Mouse (Mus musculus) heart, embryonic 11.5 days (tissue): ENCODE measurements around the gene Fam122b. TPM values are rescaled to one million over a fixed set of nuclear protein-coding genes. Genes with fewer than 3 reads are reported as not detected.

Source experiments
- ATAC-seq: fragments of 200-750 bp; cut with Nextera tagmentation; replicated peaks from 2 replicates; pipeline ENCODE4 v1.8.0; 2017; ENCODE audit warnings: moderate library complexity; ENCODE audit not compliant: insufficient number of reproducible peaks, low FRiP score, low TSS enrichment
- H3K27ac ChIP-seq: fragments of 300-500 bp; sonication (generic); 2 replicates; pipeline ENCODE4 v1.5.1; 2014; ENCODE audit warnings: mild to moderate bottlenecking, low read depth, low read length
- H3K27me3 ChIP-seq: fragments of 300-500 bp; sonication (generic); 2 replicates; pipeline ENCODE4 v1.6.1; 2014; ENCODE audit warnings: mild to moderate bottlenecking, low read length, mixed read lengths; ENCODE audit not compliant: control insufficient read depth, insufficient read depth
- H3K36me3 ChIP-seq: fragments of 300-500 bp; sonication (generic); 2 replicates; pipeline ENCODE4 v1.6.1; 2014; ENCODE audit warnings: mild to moderate bottlenecking, low read length, moderate library complexity, mixed read lengths; ENCODE audit not compliant: control insufficient read depth, insufficient read depth
- H3K4me1 ChIP-seq: fragments of 300-500 bp; sonication (generic); 2 replicates; pipeline ENCODE4 v1.6.1; 2014; ENCODE audit warnings: low read length; ENCODE audit not compliant: control insufficient read depth, insufficient read depth
- H3K4me2 ChIP-seq: fragments of 300-500 bp; sonication (generic); 2 replicates; pipeline ENCODE4 v1.6.1; 2014; ENCODE audit warnings: mild to moderate bottlenecking, moderate library complexity
- H3K4me3 ChIP-seq: fragments of 300-500 bp; sonication (generic); 2 replicates; pipeline ENCODE4 v1.5.1; 2014; ENCODE audit warnings: low read depth, low read length
- H3K9ac ChIP-seq: fragments of 300-500 bp; sonication (generic); 2 replicates; pipeline ENCODE4 v1.6.1; 2014; ENCODE audit warnings: mild to moderate bottlenecking, low read depth, low read length, moderate library complexity
- H3K9me3 ChIP-seq: fragments of 300-500 bp; sonication (generic); replicated peaks from 2 replicates; pipeline ENCODE4 v1.6.1; 2016; ENCODE audit warnings: low read length; ENCODE audit not compliant: control insufficient read depth
- WGBS: fragments of 180-500 bp; shearing (Covaris S2); extraction: QIAGEN DNeasy Blood & Tissue Kit; methylation state at CpG from one replicate; pipeline ENCODE4 v1.1.7; 2014; ENCODE audit not compliant: insufficient replicate concordance; 5-methylcytosine and 5-hydroxymethylcytosine counted together
- polyA plus RNA-seq: library from polyadenylated mRNA; unstranded; fragments of >200 nt; fragmentation: Nextera tagmentation; extraction: Ambion mirVana; gene quantifications from 2 replicates; pipeline ENCODE4 v1.2.1, GENCODE M21; 2014

Gene Fam122b
- polyA plus RNA-seq, 1 experiment from 2014 or later, result 21.3 TPM

GRCm38 (mm10) chrX:53237971-53238370, 31.6 kb downstream of the Fam122b start:
- no peaks in the 10 kb centered on the region for H3K36me3 ChIP-seq
- no peak overlapping the region for H3K4me2 ChIP-seq
- no peaks in the 10 kb centered on the region for H3K9me3 ChIP-seq
- no peak overlapping the region for H3K9ac ChIP-seq
- H3K27ac ChIP-seq, result no peak overlapping the region
- H3K4me3 ChIP-seq, result no peak overlapping the region
- H3K4me1 ChIP-seq, result no peaks in the 10 kb centered on the region
- ATAC-seq, result no peak
- H3K27me3 ChIP-seq, result no peaks in the 10 kb centered on the region
- 14% methylated on average over 2 of the region's 2 CpGs for WGBS

- Histone ChIP-seq H3K27ac (no peak overlapping the region; the same call in 1 of the 2 replicates), H3K36me3 (no peaks in the 10 kb centered on the region), H3K27me3 (no peaks in the 10 kb centered on the region), H3K4me1 (no peaks in the 10 kb centered on the region), H3K4me2 (no peak overlapping the region), H3K9me3 (no peaks in the 10 kb centered on the region), H3K4me3 (no peak overlapping the region), H3K9ac (no peak overlapping the region)
- WGBS, result 45% methylated on average over 7 of the region's 7 CpGs
- no peak for ATAC-seq
These were observed 33.2 kb downstream of the Fam122b start for GRCm38 (mm10) chrX:53236404-53236803.

DNA sequence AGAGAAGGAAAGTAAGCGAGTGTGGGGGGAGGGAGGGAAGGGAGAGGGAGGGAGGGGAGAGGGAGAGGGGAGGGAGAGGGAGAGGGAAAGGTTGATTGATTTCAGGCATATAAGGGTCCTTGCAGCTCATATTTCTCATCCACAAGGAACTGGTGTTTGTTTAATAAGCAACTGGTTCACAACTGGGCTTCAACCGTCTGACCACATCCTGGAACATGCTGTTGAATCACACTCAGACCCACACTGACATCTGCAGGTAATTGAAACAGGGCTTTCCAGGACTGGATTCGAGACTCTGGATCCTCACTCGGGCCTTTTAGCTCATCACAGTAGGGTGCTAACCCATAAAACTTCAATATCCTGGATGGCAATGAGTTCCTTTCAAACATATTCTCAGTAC, 35.9 kb downstream of the Fam122b start:
- Histone ChIP-seq H3K9ac (no peak overlapping the region), H3K9me3 (no peaks in the 10 kb centered on the region), H3K4me1 (no peaks in the 10 kb centered on the region), H3K4me2 (no peak overlapping the region), H3K4me3 (no peak overlapping the region), H3K27me3 (no peaks in the 10 kb centered on the region), H3K36me3 (no peaks in the 10 kb centered on the region), H3K27ac (no peak overlapping the region)
- WGBS, result 33% methylated on average over 4 of the region's 4 CpGs
- no peak for ATAC-seq

DNA sequence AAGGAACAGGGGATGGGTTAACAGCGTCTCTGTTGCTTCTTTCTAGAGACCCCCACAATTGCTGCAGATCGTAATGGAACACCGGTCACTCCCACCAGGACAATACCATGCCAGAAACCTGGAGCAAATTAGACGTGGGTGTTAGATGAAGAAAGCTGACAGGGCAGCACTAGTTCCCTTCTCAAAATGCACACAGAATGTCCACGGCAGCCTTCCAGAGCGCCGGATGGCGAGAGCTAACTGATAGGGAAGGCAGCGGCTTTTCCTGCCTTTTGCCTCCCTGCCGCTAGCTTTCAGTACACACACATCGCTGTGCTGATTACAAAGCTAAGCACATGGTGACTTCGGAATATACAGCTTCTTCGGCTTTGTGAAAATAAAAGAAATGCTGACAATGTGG, 37.6 kb downstream of the Fam122b start:
- Histone ChIP-seq H3K9me3 (no peaks in the 10 kb centered on the region), H3K4me3 (no peak overlapping the region), H3K27me3 (no peaks in the 10 kb centered on the region), H3K9ac (peak overlapping the region; percentile 52), H3K4me1 (no peaks in the 10 kb centered on the region), H3K27ac (peak overlapping the region; percentile 83), H3K36me3 (no peaks in the 10 kb centered on the region), H3K4me2 (peak overlapping the region; percentile 53)
- 35% methylated on average over 13 of the region's 13 CpGs for WGBS
- no peak for ATAC-seq

DNA sequence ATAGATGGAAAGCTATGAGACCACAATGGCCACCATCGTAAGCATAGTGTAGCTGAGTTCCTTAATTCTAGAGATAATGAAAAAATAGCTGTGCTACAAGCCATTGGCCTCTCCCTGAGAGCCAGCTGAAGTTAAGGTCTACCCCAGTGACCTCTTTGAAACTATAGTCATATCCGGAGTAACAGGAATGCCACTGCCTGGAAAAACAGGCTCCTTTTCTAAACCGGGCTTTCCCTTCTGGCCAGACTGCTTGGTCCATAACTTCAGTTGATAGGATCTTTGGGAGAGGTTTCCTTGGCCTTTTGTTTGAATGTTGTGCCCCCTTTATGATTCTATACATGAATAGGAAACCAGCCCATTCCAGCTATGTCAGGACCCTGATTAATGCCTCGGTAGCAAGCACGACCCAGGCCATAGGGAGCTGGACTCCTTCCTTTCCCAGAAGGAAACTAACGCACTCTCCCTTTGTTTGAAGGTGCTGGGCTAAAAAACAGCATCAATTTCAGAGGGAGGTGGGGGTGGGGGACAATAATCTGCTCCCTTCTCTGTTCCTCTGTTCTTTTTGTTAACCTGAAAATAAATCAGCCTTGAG, 45.2 kb downstream of the Fam122b start:
- H3K9ac ChIP-seq, result no peak overlapping the region
- no peak overlapping the region for H3K4me3 ChIP-seq
- H3K27me3 ChIP-seq, result no peaks in the 10 kb centered on the region
- no peaks in the 10 kb centered on the region for H3K9me3 ChIP-seq
- WGBS, result 52% methylated on average over 6 of the region's 6 CpGs
- no peaks in the 10 kb centered on the region for H3K4me1 ChIP-seq
- H3K4me2 ChIP-seq, result no peak overlapping the region
- no peaks in the 10 kb centered on the region for H3K36me3 ChIP-seq
- H3K27ac ChIP-seq, result 0 out of 2 replicates have a peak overlapping the region, but pooled peaks have one; percentile 7
- ATAC-seq, result no peak

- Histone ChIP-seq H3K4me2 (no peak overlapping the region), H3K27me3 (no peaks in the 10 kb centered on the region), H3K4me1 (no peaks in the 10 kb centered on the region), H3K9ac (no peak overlapping the region), H3K27ac (no peak overlapping the region), H3K36me3 (no peaks in the 10 kb centered on the region), H3K9me3 (no peaks in the 10 kb centered on the region), H3K4me3 (no peak overlapping the region)
- ATAC-seq, result no peak
- WGBS, result 78% methylated on average over 9 of the region's 9 CpGs
These were observed 48.8 kb downstream of the Fam122b start for GRCm38 (mm10) chrX:53220855-53221254.

GRCm38 (mm10) chrX:53214557-53215229, 54.9 kb downstream of the Fam122b start:
- ATAC-seq, result no peak
- Histone ChIP-seq H3K27ac (no peak overlapping the region; the same call in 1 of the 2 replicates), H3K9ac (no peak overlapping the region)

GRCm38 (mm10) chrX:53213838-53214237, 55.8 kb downstream of the Fam122b start:
- no peaks in the 10 kb centered on the region for H3K9me3 ChIP-seq
- H3K4me1 ChIP-seq, result no peaks in the 10 kb centered on the region
- H3K4me3 ChIP-seq, result no peak overlapping the region
- no peak for ATAC-seq
- H3K27ac ChIP-seq, result no peak overlapping the region
- 72% methylated on average over 2 of the region's 2 CpGs for WGBS
- H3K4me2 ChIP-seq, result no peak overlapping the region
- no peaks in the 10 kb centered on the region for H3K27me3 ChIP-seq
- H3K36me3 ChIP-seq, result no peaks in the 10 kb centered on the region
- H3K9ac ChIP-seq, result no peak overlapping the region

More at GRCm38 (mm10) chrX:53214557-53215229, 54.9 kb downstream of the Fam122b start:
- Histone ChIP-seq H3K4me1 (no peaks in the 10 kb centered on the region), H3K4me2 (no peak overlapping the region), H3K9me3 (no peaks in the 10 kb centered on the region), H3K36me3 (no peaks in the 10 kb centered on the region), H3K27me3 (no peaks in the 10 kb centered on the region), H3K4me3 (no peak overlapping the region)
- 49% methylated on average over 7 of the region's 7 CpGs for WGBS

DNA sequence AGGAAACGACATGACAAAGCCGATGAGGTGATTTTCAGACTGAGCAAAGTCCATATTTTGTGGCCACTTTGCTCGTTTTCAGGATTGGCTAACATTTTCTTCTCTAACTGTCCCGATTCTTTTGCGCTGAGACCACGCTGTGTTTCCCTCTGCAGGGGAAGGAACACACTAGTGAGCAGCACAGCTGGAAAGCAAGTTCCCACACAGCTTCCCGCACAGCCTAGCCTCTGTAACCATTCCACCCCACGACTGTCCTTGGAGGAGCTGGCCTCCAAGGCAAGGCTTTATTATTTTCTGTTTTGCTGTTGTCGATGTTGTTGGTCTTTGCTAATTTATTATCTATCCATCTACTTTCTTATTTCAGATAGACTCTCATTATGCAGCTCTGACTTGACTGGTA, 57.1 kb downstream of the Fam122b start:
- H3K27ac ChIP-seq, result peak overlapping the region; percentile 64
- H3K4me2 ChIP-seq, result no peak overlapping the region
- no peak overlapping the region for H3K4me3 ChIP-seq
- H3K36me3 ChIP-seq, result no peaks in the 10 kb centered on the region
- no peaks in the 10 kb centered on the region for H3K4me1 ChIP-seq
- no peaks in the 10 kb centered on the region for H3K9me3 ChIP-seq
- 49% methylated on average over 9 of the region's 9 CpGs for WGBS
- no peak for ATAC-seq
- H3K27me3 ChIP-seq, result no peaks in the 10 kb centered on the region
- H3K9ac ChIP-seq, result no peak overlapping the region
